Mouse (Mus musculus) midbrain, embryonic 16.5 days (tissue): ENCODE data around the gene Col5a1. TPM values are rescaled to one million over a fixed set of nuclear protein-coding genes. Genes with fewer than 3 reads are reported as not detected.

Experiments used
- ATAC-seq: fragments of 200-750 bp; cut with Nextera tagmentation; 2 replicates; pipeline ENCODE4 v1.8.0; 2017; ENCODE audit warnings: moderate TSS enrichment
- H3K27ac ChIP-seq: fragments of 300-500 bp; sonication (generic); 2 replicates; pipeline ENCODE4 v1.5.1; 2014; ENCODE audit warnings: mild to moderate bottlenecking, low read length, mixed read lengths
- H3K27me3 ChIP-seq: fragments of 300-500 bp; sonication (generic); 2 replicates; pipeline ENCODE4 v1.6.1; 2014; ENCODE audit warnings: low read depth, low read length, mixed read lengths; ENCODE audit not compliant: control insufficient read depth, insufficient read depth
- H3K36me3 ChIP-seq: fragments of 300-500 bp; sonication (generic); 2 replicates; pipeline ENCODE4 v1.6.1; 2014; ENCODE audit warnings: mild to moderate bottlenecking, low read length, moderate library complexity, mixed read lengths; ENCODE audit not compliant: control insufficient read depth, insufficient read depth
- H3K4me1 ChIP-seq: fragments of 300-500 bp; sonication (generic); 2 replicates; pipeline ENCODE4 v1.6.1; 2014; ENCODE audit warnings: mild to moderate bottlenecking, low read length, mixed read lengths; ENCODE audit not compliant: control insufficient read depth, insufficient read depth
- H3K4me2 ChIP-seq: fragments of 300-500 bp; sonication (generic); 2 replicates; pipeline ENCODE4 v1.6.1; 2014; ENCODE audit warnings: mild to moderate bottlenecking, low read length, mixed read lengths
- H3K4me3 ChIP-seq: fragments of 300-500 bp; sonication (generic); 2 replicates; pipeline ENCODE4 v1.5.1; 2014; ENCODE audit warnings: low read depth, mild to moderate bottlenecking, low read length, moderate library complexity, mixed read lengths
- H3K9ac ChIP-seq: fragments of 300-500 bp; sonication (generic); 2 replicates; pipeline ENCODE4 v1.6.1; 2014; ENCODE audit warnings: low read depth, low read length, mixed read lengths
- H3K9me3 ChIP-seq: fragments of 300-500 bp; sonication (generic); replicated peaks from 2 replicates; pipeline ENCODE4 v1.6.1; 2014; ENCODE audit warnings: mild to moderate bottlenecking, low read length, mixed read lengths; ENCODE audit not compliant: control insufficient read depth, poor library complexity, severe bottlenecking
- WGBS: fragments of 180-500 bp; shearing (Covaris S2); extraction: QIAGEN DNeasy Blood & Tissue Kit; methylation state at CpG from one replicate; pipeline ENCODE4 v1.1.7; 2014; 5-methylcytosine and 5-hydroxymethylcytosine counted together
- polyA plus RNA-seq: library from polyadenylated mRNA; unstranded; fragments of >200 nt; fragmentation: Nextera tagmentation; extraction: Ambion mirVana; gene quantifications from 2 replicates; pipeline ENCODE4 v1.2.1, GENCODE M21; 2015

The Col5a1 gene
- polyA plus RNA-seq, 1 experiment from 2014 or later: 5.9 TPM

- H3K27me3 ChIP-seq: no peaks in the 10 kb centered on the region
- no peak overlapping the region for H3K27ac ChIP-seq
- peaks cover 3% of the 10 kb centered on the region; the same call in 1 of the 2 replicates for H3K4me1 ChIP-seq
- H3K9me3 ChIP-seq: no peaks in the 10 kb centered on the region
- no peak overlapping the region for H3K4me3 ChIP-seq
- ATAC-seq: no peak
- no peaks in the 10 kb centered on the region for H3K36me3 ChIP-seq
- H3K9ac ChIP-seq: no peak overlapping the region
- H3K4me2 ChIP-seq: no peak overlapping the region
- WGBS: 78% methylated on average over 6 of the region's 6 CpGs
Observed at GRCm38 (mm10) chr2:27959275-27959674, 73.0 kb downstream of the Col5a1 start.

GRCm38 (mm10) chr2:27961190-27961589 is 75.0 kb downstream of the Col5a1 start:
- Histone ChIP-seq H3K4me3 (no peak overlapping the region), H3K4me1 (peaks cover 3% of the 10 kb centered on the region; the same call in 1 of the 2 replicates), H3K27ac (no peak overlapping the region), H3K27me3 (no peaks in the 10 kb centered on the region), H3K36me3 (no peaks in the 10 kb centered on the region), H3K4me2 (no peak overlapping the region), H3K9ac (no peak overlapping the region), H3K9me3 (no peaks in the 10 kb centered on the region)
- no peak for ATAC-seq
- WGBS: 100% methylated on average over 2 of the region's 2 CpGs

- no peak overlapping the region for H3K27ac ChIP-seq
- no peaks in the 10 kb centered on the region; the same call in 1 of the 2 replicates for H3K4me1 ChIP-seq
- 90% methylated on average over 3 of the region's 3 CpGs for WGBS
- no peak for ATAC-seq
- no peak overlapping the region for H3K9ac ChIP-seq
- no peak overlapping the region for H3K4me3 ChIP-seq
- no peaks in the 10 kb centered on the region for H3K9me3 ChIP-seq
- no peaks in the 10 kb centered on the region for H3K36me3 ChIP-seq
- H3K4me2 ChIP-seq: no peak overlapping the region
- H3K27me3 ChIP-seq: no peaks in the 10 kb centered on the region
Observed at GRCm38 (mm10) chr2:27962406-27962805, 76.2 kb downstream of the Col5a1 start.

GRCm38 (mm10) chr2:27969158-27969557 is 82.9 kb downstream of the Col5a1 start:
- Histone ChIP-seq H3K27ac (no peak overlapping the region), H3K36me3 (no peaks in the 10 kb centered on the region), H3K4me2 (no peak overlapping the region), H3K4me1 (no peaks in the 10 kb centered on the region), H3K9ac (no peak overlapping the region), H3K4me3 (no peak overlapping the region), H3K27me3 (no peaks in the 10 kb centered on the region), H3K9me3 (no peaks in the 10 kb centered on the region)
- ATAC-seq: no peak
- WGBS: 13% methylated on average over 6 of the region's 6 CpGs

- WGBS: 50% methylated on average over 3 of the region's 3 CpGs
- Histone ChIP-seq H3K27ac (no peak overlapping the region), H3K4me3 (no peak overlapping the region), H3K9ac (no peak overlapping the region), H3K9me3 (no peaks in the 10 kb centered on the region), H3K36me3 (no peaks in the 10 kb centered on the region), H3K4me2 (no peak overlapping the region), H3K27me3 (no peaks in the 10 kb centered on the region), H3K4me1 (no peaks in the 10 kb centered on the region)
- ATAC-seq: no peak
Observed at GRCm38 (mm10) chr2:27973840-27974239, 87.6 kb downstream of the Col5a1 start.

- Histone ChIP-seq H3K27me3 (no peaks in the 10 kb centered on the region), H3K9ac (no peak overlapping the region), H3K4me1 (no peaks in the 10 kb centered on the region), H3K4me2 (no peak overlapping the region), H3K27ac (no peak overlapping the region; the same call in 1 of the 2 replicates), H3K36me3 (no peaks in the 10 kb centered on the region), H3K4me3 (no peak overlapping the region), H3K9me3 (no peaks in the 10 kb centered on the region)
- 52% methylated on average over 3 of the region's 3 CpGs for WGBS
- no peak for ATAC-seq
Observed at GRCm38 (mm10) chr2:27975786-27976185, 89.6 kb downstream of the Col5a1 start.

- H3K27me3 ChIP-seq: no peaks in the 10 kb centered on the region
- no peaks in the 10 kb centered on the region for H3K4me1 ChIP-seq
- H3K9me3 ChIP-seq: no peaks in the 10 kb centered on the region
- H3K4me3 ChIP-seq: no peak overlapping the region
- no peaks in the 10 kb centered on the region for H3K36me3 ChIP-seq
- no peak overlapping the region for H3K27ac ChIP-seq
- no peak overlapping the region for H3K4me2 ChIP-seq
- 56% methylated on average over 4 of the region's 4 CpGs for WGBS
- no peak overlapping the region for H3K9ac ChIP-seq
- ATAC-seq: no peak
Observed at GRCm38 (mm10) chr2:27976512-27976911, 90.3 kb downstream of the Col5a1 start.

- no peak overlapping the region for H3K4me3 ChIP-seq
- H3K36me3 ChIP-seq: no peaks in the 10 kb centered on the region
- H3K27me3 ChIP-seq: no peaks in the 10 kb centered on the region
- no peak overlapping the region for H3K9ac ChIP-seq
- no peak overlapping the region for H3K4me2 ChIP-seq
- ATAC-seq: no peak
- no peaks in the 10 kb centered on the region for H3K9me3 ChIP-seq
- H3K4me1 ChIP-seq: no peaks in the 10 kb centered on the region
- H3K27ac ChIP-seq: no peak overlapping the region
- 83% methylated on average over 2 of the region's 2 CpGs for WGBS
Observed at GRCm38 (mm10) chr2:27981066-27981465, 94.8 kb downstream of the Col5a1 start.

GRCm38 (mm10) chr2:27981621-27982535 is 95.7 kb downstream of the Col5a1 start:
- H3K27ac ChIP-seq: no peak overlapping the region
- H3K4me3 ChIP-seq: no peak overlapping the region
- H3K4me1 ChIP-seq: no peaks in the 10 kb centered on the region
- no peak overlapping the region for H3K9ac ChIP-seq
- no peak for ATAC-seq
- H3K4me2 ChIP-seq: no peak overlapping the region
- WGBS: 93% methylated on average over 14 of the region's 14 CpGs
- H3K36me3 ChIP-seq: no peaks in the 10 kb centered on the region
- no peaks in the 10 kb centered on the region for H3K27me3 ChIP-seq
- H3K9me3 ChIP-seq: no peaks in the 10 kb centered on the region
